Mouse (Mus musculus) thymus, adult 2 months (tissue): ENCODE results near the gene Gm49395. TPM values are rescaled to one million over a fixed set of nuclear protein-coding genes. Genes with fewer than 3 reads are reported as not detected.

ENCODE experiments used
- DNase-seq: peaks from one replicate; pipeline ENCODE4 v3.0.0; 2021
- H3K27ac ChIP-seq: fragments of 200-500 bp; 2 replicates; pipeline ENCODE4 v1.5.1; 2012; ENCODE audit warnings: low read length, control low read depth; ENCODE audit not compliant: control insufficient read depth, insufficient read depth
- H3K27me3 ChIP-seq: fragments of 200-500 bp; 2 replicates; pipeline ENCODE4 v1.6.1; 2012; ENCODE audit warnings: mild to moderate bottlenecking, low read length, moderate library complexity, mixed read lengths; ENCODE audit not compliant: control insufficient read depth, insufficient read depth
- H3K36me3 ChIP-seq: fragments of 200-500 bp; 2 replicates; pipeline ENCODE4 v1.6.1; 2012; ENCODE audit warnings: mild to moderate bottlenecking, low read length, moderate library complexity; ENCODE audit not compliant: control insufficient read depth, insufficient read depth
- H3K4me1 ChIP-seq: fragments of 200-500 bp; replicated peaks from 2 replicates; pipeline ENCODE4 v1.6.1; 2012; ENCODE audit warnings: low read length; ENCODE audit not compliant: control insufficient read depth, insufficient read depth
- H3K4me3 ChIP-seq: fragments of 200-500 bp; 2 replicates; pipeline ENCODE4 v1.5.1; 2012; ENCODE audit warnings: mild to moderate bottlenecking, low read length, control low read depth, moderate library complexity; ENCODE audit not compliant: control insufficient read depth, insufficient read depth
- CTCF ChIP-seq: fragments of 200-500 bp; IDR thresholded peaks from 2 replicates; pipeline ENCODE4 v1.5.1; 2012; ENCODE audit warnings: mild to moderate bottlenecking, control low read depth, low read length, moderate library complexity, borderline replicate concordance; ENCODE audit not compliant: control insufficient read depth, poor library complexity, insufficient read depth; ENCODE audit errors: extremely low read depth
- POLR2A ChIP-seq: fragments of 200-500 bp; IDR thresholded peaks from 2 replicates; pipeline ENCODE4 v1.6.1; 2012; ENCODE audit warnings: mild to moderate bottlenecking, low read length, control low read depth, moderate library complexity; ENCODE audit not compliant: control insufficient read depth, poor library complexity, insufficient read depth; ENCODE audit errors: extremely low read depth
- WGBS: fragments of 180-500 bp; shearing (Covaris S2); methylation state at CpG from one replicate; pipeline ENCODE4 v1.1.7; 2018; 5-methylcytosine and 5-hydroxymethylcytosine counted together
- polyA plus RNA-seq: library from polyadenylated mRNA; depleted of rRNA; stranded (reverse); fragments of >200 nt; gene quantifications from 2 replicates; pipeline ENCODE4 v1.2.3, GENCODE M21; 2012

Gene Gm49395
- polyA plus RNA-seq, 1 experiment, result 1.5 TPM

DNA sequence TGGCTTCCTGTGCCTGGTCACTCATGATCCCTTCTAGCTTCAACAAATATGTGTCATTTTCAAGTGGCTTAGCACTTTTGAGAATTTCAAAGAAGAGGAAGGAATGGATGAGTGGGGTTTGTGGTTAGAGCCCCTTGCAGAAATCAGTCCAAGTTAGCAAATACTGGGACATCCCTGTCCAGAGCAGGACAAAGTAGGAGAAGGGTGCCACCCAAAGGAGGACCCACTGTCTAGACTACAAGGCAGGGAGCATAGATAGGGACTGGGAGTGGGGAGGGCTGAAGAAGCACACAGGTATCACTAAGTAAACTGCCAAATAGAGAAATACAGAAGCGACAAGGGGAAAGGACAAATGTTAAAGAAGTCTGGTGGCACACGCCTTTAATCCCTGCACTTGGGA is 1.0 kb upstream of the Gm49395 start:
- WGBS, result 98% methylated on average over 2 of the region's 2 CpGs
- Histone ChIP-seq H3K36me3 (no peaks in the 10 kb centered on the region), H3K27me3 (peaks cover 5% of the 10 kb centered on the region), H3K4me3 (no peak overlapping the region), H3K4me1 (no peaks in the 10 kb centered on the region), H3K27ac (no peak overlapping the region)
- DNase-seq, result no peak
- TF ChIP-seq CTCF, result no peak
- TF ChIP-seq POLR2A, result no peak

DNA sequence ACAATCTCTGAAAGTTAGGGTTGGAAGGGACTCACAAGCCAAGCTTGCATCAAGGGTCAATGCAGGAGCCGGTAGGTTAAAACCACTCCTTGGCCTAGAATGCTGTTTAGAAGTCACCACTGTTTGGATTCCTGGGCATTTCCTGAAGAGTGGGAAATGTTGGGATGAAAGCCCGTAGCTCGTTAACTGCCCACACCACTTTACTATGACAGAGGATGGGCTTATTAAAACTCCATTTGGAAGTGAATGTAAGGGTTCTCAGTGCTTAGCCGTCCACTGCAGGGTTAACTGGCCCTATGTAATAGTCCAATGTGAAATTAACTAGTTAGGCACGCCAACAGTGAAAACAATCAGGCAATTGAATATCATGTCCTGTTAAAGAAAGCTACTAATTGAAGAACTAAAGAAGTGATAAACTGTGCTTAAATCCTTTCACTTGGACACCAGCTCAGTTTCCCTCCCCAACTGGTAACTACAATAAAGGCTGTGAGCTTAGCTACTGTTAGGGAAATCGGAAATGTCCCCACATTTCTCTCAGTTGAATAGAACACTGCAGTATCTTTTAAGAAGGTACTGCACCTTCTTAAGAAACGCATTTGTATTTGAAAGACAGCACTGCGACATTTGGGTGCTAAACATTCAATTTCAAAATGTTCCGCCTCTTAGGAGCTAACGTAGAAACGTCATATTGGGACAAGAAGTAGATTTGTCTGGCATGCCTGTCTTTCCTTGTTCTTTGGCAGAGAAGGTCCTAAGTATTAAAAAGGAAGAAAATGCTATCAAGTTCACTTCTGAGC is 1.1 kb downstream of the Gm49395 start:
- WGBS, result 81% methylated on average over 11 of the region's 11 CpGs
- DNase-seq, result no peak
- no peak overlapping the region for H3K4me3 ChIP-seq
- H3K36me3 ChIP-seq, result no peaks in the 10 kb centered on the region
- no peak overlapping the region for H3K27ac ChIP-seq
- no peaks in the 10 kb centered on the region for H3K4me1 ChIP-seq
- H3K27me3 ChIP-seq, result peaks cover 5% of the 10 kb centered on the region
- TF ChIP-seq CTCF (no peak), POLR2A (no peak)

DNA sequence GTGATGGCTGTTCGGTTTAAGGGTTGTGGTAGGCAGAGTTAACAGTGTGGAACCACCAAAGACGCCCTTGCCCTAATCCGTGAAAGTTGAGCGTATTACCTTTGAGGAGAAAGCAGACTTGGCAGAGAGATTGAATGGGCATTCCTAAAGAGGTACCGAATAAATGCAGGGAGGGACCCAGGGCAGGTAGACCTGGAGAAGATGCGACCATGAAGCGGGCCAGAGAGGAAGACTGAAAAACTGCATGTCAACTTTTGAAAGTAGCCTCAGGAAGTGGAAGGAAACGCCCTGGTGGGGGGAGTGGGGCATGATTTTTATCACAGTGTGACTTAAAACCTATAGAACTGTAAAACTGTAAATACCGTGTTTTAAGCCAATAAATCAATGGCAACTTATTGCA is 2.3 kb downstream of the Gm49395 start:
- no peak overlapping the region for H3K27ac ChIP-seq
- WGBS, result 87% methylated on average over 9 of the region's 9 CpGs
- no peaks in the 10 kb centered on the region for H3K4me1 ChIP-seq
- no peak overlapping the region for H3K4me3 ChIP-seq
- DNase-seq, result no peak
- peaks cover 5% of the 10 kb centered on the region for H3K27me3 ChIP-seq
- H3K36me3 ChIP-seq, result no peaks in the 10 kb centered on the region
- TF ChIP-seq POLR2A, result no peak

DNA sequence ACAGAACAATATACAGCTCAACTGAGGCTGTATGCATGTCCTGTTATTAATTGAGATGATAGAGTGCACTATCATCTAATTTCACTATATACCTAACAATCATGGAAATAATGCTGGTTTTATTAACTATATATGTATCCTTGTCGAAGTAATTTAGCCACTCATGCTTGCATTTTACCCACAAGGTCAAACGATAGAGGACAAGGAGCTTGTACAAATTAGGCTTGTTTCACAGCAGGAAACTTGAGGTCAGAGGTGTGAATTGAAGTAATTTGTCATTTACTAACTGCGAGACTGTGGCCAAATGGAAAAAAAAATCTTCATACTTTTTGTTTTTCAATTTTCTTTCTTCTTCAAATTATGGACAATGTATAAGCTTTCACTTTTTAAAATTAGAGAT is 3.5 kb downstream of the Gm49395 start:
- Histone ChIP-seq H3K4me1 (no peaks in the 10 kb centered on the region), H3K4me3 (no peak overlapping the region), H3K36me3 (no peaks in the 10 kb centered on the region), H3K27me3 (peaks cover 5% of the 10 kb centered on the region), H3K27ac (no peak overlapping the region)
- TF ChIP-seq CTCF (no peak), POLR2A (no peak)
- DNase-seq, result no peak
- 86% methylated on average over 3 of the region's 3 CpGs for WGBS

DNA sequence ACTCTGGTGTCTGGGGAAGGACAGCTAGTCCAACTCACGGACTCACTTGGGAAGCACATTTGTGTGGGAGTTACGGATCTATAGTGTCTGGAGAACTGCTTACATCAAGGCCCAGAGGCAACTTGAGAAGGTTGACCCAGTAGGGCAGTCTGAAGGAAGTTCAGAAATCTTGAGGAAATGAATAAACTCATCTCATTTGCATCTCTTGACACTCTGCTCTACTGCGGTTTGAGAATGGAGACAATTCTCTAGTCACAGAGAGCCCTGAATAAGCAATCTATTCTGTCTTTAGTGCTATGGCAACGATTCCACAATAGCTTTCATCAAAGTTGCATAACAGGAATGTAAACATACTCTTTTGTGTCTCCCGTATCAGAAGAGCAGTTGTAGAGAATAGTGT is 4.8 kb downstream of the Gm49395 start:
- Histone ChIP-seq H3K36me3 (no peaks in the 10 kb centered on the region), H3K4me1 (no peaks in the 10 kb centered on the region), H3K27me3 (peaks cover 5% of the 10 kb centered on the region), H3K4me3 (no peak overlapping the region), H3K27ac (no peak overlapping the region)
- DNase-seq, result no peak
- 80% methylated on average over 5 of the region's 5 CpGs for whole genome bisulfite sequencing
- TF ChIP-seq POLR2A (no peak), CTCF (no peak)

DNA sequence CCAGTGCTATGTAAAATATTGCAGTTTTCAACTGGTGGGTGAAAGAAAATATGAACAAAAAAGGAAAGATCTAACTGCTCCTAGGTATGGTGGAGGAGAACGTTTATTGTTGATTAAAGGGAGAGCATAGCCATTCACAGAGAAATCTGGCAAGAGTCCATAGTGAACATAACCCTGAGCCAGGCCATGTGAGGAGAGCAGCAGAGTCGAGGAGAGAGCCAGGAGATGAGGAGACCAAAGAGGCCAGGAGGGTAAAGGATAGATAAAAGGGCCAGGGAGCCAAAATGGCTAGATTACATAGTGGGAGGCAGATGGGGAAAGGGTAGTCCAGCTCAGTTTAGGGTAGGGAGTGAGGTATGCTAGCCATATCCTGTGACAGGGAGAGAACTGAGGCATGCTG is 5.5 kb downstream of the Gm49395 start:
- no peak for TF ChIP-seq CTCF
- TF ChIP-seq POLR2A, result no peak
- Histone ChIP-seq H3K36me3 (no peaks in the 10 kb centered on the region), H3K27me3 (peaks cover 3% of the 10 kb centered on the region; the same call in 1 of the 2 replicates), H3K4me3 (no peak overlapping the region), H3K27ac (no peak overlapping the region), H3K4me1 (no peaks in the 10 kb centered on the region)
- 68% methylated on average over 2 of the region's 2 CpGs for WGBS
- no peak for DNase-seq

DNA sequence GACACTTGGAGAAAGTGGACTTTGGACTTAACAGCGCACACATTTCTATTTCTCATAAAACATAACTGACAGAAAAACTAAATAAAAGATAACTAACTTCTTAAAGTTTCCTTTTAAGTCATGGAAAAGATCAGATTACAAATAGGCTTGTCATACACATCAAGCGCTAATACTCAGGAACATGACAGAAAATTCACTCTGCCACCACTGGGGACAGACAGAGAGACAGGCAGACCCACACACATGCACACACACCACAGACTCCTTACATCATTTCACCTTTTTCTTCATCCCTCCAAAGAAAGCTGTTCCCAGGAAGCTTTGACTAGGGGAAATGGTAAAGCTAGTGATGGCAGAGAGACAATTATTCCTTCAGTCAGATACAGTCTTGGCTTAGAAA is 6.3 kb downstream of the Gm49395 start:
- H3K4me1 ChIP-seq, result 0 out of 2 replicates have a peak, but pooled peaks cover 3% of the 10 kb centered on the region
- H3K27ac ChIP-seq, result no peak overlapping the region
- H3K36me3 ChIP-seq, result no peaks in the 10 kb centered on the region
- TF ChIP-seq CTCF (no peak), POLR2A (no peak)
- 93% methylated on average over 2 of the region's 2 CpGs for WGBS
- no peaks in the 10 kb centered on the region for H3K27me3 ChIP-seq
- no peak overlapping the region for H3K4me3 ChIP-seq
- no peak for DNase-seq
